Mouse (Mus musculus): ENCODE data around the gene 1700034I23Rik.
"Not testable (repeated sequence)": the region's sequence is repeated elsewhere in the genome, so short reads cannot be mapped to it uniquely, and the experiment has no call there.

1700034I23Rik gene

DNA sequence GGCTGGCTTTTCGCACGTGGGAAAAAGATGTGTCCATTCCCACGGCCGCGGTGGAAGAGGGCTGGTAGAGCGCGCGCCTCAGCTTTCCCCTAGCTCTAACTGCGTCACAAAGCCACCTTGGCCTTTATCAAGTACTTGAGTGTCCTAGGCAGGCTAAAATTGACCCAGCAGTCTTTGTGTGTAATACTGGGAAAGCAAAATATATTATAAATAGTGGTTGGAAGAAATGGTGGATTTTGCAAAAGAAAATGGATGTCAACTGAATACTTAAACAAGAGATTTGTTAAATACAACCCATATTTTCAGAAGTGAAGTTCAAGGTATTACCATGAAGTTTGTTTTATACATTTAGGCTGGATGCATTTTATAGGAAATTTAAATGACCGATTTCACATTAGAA lies at the start of gene 1700034I23Rik:
Gene 1700034I23Rik (minus strand): TSS at position 101 of the 400 bp plus-strand sequence.
- DNase-seq = not testable (repeated sequence)

DNA sequence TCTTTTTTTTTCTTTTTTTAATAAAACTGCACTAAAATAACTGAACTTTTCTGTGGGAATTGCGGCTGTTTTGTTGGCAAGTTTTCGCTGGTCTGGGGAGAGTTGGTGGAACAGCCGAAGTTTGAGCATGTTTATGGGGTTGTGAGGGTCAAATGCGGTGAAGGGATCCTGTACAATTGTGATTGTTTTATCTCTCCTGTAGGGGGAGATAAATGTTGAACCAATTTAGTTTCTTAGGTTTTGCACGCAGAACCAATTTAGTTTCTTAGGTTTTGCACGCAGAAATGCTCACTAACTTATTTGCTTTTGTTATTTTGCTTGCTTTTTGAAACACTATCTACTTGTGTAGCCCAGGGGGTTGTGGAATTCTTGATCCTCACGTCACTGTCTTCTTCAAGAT lies 49.0 kb upstream of the 1700034I23Rik start:
- peak; percentile 28 to 37 for DNase-seq

DNA sequence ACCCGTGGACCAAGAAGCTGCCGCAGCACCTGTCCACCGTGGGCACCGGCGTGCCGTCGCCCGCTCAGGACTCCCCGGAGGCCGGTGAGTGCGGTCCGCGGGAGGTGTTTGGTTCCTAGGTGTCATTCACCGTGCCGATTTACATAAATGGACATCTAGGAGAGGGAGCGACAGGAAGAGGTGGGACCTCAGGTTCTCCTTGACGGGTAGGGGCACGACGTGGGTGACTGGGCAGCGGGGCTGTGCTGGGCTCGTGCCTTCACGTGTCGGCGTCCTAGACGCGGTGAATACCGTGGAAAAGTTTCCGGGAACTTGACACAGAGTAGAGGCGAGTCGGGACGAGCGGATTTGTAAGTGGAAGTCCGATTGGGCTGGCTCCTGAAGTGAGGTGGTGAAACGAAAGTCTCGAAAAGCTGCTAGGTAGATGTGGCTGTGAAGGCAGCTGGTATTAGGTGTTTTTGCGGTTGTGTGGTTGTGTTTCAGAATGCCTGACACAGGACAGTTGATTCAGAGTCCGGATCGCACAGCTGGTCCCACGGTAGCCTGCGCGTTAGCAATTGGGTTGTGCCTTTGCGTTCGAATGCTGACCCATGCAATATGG lies 48.4 kb upstream of the 1700034I23Rik start:
- peak in 1 of 2 experiments; percentile 64 for DNase-seq

DNA sequence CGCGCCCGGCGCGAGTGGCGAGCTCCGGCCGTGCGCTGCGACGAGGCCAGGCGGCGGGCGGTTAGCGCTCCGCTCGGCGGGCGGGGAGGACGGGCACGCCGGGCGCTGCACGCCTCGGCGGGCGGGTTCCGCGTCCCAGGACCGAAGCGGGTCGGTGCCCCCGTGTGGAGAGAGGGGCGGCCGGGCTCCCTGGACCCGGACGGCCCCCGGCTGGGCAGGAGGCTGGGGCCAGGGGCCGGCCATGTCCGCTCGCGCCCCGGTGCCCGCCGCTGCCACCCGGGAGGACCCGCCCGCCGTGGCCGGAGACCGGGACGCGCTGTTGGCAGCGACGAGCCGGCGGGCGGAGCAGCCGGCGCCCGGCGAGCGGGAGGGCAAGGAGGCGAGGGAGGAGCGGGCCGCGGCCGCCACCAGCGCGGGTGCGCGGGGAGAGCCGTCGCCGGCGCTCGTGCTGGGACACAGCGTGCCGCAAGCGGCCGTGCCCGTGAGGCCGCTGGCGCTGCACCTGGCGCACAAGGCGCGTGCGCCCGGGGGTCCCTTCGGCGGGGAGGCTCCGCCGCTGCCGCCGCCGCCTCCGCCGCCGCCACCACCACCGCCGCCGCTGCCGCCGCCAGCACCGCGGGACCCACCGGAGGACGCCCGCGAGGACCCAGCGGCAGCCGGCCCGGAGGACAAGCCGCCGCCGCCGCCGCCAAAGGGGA lies 47.7 kb upstream of the 1700034I23Rik start:
- peak in 1 of 2 experiments; percentile 68 for DNase-seq

DNA sequence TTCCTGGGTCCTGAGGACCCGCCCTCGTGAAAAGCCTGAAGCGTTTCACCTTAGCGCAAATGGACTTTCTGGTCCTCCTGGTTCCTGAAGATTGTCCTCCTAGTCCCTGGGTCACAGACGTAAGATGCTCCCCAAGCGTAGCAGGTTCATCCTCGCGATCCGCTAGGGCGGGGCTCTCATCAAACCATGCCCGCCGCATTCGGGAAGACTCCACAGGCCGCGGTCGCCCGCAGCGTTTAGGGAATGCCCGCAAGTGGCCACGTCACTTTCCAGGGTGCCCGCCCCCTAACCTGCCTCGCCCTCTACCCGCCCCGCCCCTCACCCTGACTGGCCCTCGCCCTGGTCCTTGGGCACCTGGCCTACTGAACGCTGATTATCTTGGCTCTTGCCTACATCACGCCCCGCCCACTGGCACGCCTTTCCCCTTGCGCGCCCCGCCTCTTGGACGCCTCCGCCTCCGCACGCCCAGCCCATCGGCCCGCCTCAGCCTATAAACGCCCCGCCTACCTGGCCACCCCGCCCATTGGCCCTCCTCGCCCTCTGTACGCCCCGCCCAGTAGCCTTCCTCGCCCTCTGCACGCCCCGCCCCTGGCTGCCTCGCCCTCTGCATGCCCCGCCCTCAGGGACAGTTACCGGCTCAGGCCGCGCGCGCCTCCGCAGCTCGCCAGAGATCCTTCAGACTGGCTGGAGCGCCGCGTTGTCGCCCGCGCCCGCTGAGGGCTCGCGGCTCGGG lies 47.0 kb upstream of the 1700034I23Rik start, which contains the start of gene Larp1b:
Gene Larp1b (plus strand): TSS at position 659 of the 733 bp plus-strand sequence.
- DNase-seq = peak; percentile 100

DNA sequence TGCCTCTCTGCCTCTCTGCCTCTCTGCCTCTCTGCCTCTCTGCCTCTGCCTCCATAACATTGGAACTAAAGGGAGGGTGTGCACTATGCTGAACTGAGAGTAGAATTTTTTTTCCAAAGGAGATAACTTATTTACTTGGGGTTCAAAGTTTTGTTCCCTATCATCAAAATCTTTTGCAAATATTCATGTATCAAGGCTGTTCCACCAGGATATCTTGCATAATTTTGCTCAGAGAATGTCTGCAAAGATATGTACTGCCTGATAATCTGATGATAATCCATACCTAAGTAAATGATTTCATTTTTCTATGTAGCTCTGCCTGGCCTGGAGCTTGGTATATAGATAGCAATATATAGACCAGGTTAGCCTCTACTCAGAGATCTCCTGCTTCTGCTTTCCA lies 36.7 kb upstream of the 1700034I23Rik start:
- DNase-seq = no peak

DNA sequence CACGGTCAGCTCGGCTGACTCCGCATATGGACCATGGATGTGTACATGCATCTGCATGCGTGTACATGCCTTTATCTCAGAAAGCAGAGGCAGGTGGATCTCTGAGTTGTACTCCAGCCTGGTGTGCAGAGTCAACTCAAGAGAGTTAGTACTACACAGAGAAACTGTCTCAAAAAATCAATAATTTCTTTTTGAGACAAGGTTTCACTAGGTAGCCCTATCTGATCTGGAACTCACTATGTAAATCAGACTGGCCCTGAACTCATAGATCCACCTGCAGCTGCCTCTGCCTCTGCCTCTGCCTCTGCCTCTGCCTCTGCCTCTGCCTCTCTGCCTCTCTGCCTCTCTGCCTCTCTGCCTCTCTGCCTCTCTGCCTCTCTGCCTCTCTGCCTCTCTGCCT lies 36.2 kb upstream of the 1700034I23Rik start:
- no peak for DNase-seq

DNA sequence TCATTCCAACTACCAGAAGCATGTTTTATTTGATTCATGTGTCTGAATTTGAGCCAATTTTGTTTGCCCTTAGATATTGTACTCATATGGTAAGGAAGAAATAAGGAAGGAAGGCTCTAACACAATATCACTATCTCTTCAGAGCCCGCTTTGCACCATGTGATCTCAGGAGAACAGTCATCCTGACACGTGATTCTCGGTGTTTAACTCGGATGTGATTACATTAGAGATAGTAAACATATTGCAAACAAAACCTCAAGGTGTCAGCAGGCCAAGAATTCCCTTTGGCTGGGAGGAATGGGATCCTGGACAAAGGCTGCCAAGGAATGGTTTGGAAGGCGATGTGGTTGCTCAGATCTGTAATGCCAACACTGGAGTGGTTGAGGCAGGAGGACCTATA lies 35.8 kb upstream of the 1700034I23Rik start:
- DNase-seq = no peak

DNA sequence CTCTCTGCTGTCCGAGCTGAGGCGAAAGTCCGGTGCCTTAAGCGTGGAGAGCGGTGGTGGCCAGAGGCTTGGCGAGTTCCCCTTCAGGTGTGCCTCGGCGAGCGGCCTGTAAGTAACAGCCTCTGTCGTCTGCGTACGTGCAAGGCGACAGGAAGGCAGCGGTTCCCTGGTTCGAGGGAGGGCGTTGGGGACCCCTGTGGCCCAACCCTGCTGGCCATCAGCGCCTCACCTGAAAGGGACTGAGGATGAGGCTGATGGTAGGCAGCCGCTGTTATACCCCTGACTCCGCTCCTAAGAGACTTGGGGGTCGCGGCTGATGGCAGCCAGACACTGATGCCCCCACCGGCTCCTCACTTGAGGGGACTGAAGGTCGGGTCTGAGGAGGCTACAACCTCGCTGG lies 8.0 kb downstream of the 1700034I23Rik start:
- peak in 1 of 2 experiments; percentile 34 for DNase-seq

DNA sequence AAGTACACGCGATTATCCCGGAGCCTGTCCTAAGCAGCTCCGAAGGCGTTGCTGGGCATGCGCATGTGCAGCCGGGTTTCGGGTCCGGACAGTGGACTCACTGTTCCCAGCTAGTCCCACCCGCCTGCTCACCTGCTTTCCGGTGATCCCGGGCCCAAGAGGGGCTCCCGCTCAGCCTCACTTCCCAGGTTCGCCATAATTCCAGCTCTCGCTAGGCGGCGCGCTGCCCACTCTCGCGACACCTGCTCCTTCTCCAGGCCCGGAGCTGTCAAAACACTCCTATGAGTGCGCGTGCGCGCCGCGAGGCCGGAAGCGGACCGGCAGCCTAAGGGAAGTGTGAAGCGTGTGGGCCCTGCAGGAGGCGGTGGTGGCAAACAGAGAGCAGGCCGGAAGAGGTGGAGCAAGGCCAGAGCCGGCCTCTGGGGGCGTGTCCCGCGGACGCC lies 8.5 kb downstream of the 1700034I23Rik start:
- peak; percentile 97 for DNase-seq

DNA sequence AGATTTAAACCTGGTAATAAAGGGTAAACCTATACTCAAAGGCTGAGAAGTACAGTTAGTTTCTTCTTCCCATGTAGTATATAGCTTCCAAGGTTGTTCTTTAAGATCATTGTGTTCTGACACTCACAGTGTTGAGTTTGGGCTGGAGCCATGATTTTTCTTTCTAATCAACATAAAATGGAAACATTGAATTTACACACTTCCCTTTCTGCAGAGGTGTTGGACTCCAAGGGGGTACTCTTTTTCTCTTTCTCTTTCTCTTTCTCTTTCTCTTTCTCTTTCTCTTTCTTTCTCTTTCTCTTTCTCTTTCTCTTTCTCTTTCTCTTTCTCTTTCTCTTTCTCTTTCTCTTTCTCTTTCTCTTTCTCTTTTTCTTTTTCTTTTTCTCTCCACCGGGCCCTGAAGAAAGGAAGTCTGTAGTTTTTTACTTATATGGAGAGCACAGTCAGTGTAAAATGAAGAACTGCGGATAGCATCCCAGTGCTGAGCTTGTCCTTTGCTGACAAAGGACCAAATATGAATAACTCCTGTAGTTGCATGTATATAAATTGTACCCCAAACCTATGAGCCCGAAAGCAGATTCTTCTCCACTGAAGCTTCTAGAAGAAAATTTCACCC lies 49.1 kb downstream of the 1700034I23Rik start:
- not testable (repeated sequence) for DNase-seq
